Mouse (Mus musculus) urinary bladder, adult 2 months (tissue): ENCODE data around the gene Ddx5. TPM values are rescaled to one million over a fixed set of nuclear protein-coding genes. Genes with fewer than 3 reads are reported as not detected.
"Not testable (repeated sequence)": the region's sequence is repeated elsewhere in the genome, so short reads cannot be mapped to it uniquely, and the experiment has no call there.

Source experiments
- DNase-seq: peaks from one replicate; pipeline ENCODE4 v3.0.0; 2022; ENCODE audit warnings: low spot score
- polyA plus RNA-seq: library from polyadenylated mRNA; depleted of rRNA; stranded (reverse); fragments of >200 nt; gene quantifications from 2 replicates; pipeline ENCODE4 v1.2.3, GENCODE M21; 2012

Gene Ddx5
- polyA plus RNA-seq, 1 experiment: 672 TPM

DNA sequence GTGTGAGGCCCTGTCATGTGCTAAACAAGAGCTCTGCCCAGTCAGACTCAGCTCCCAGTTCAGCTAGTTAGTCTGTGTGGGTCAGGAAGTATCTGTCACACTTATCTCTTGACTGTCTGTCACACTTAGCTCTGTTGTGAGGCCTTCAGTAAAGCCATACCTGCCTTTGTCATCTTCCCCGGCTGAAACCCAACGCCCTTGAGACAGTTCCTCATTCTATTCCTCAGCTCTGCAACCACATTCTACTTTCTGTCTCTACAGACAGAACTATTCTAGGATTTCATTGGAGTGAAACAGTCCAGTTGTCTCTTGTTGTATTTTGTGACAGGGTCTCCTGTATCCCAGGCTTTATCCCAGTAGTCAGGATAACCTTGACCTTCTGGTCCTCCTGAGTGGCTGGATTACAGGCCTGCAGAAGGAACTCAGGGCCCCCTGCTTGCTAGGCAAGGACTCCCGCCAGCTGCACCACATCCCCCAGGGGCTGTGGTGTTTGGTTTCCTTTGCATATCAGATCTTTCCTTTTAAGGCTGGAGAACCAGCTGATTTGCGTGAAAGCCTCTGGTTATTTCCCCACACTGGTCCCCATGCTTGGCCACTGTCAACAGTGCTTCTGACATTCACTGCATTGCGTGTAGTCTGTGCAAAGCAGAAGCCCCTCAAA is 26.7 kb downstream of the Ddx5 start:
- no peak for DNase-seq

DNA sequence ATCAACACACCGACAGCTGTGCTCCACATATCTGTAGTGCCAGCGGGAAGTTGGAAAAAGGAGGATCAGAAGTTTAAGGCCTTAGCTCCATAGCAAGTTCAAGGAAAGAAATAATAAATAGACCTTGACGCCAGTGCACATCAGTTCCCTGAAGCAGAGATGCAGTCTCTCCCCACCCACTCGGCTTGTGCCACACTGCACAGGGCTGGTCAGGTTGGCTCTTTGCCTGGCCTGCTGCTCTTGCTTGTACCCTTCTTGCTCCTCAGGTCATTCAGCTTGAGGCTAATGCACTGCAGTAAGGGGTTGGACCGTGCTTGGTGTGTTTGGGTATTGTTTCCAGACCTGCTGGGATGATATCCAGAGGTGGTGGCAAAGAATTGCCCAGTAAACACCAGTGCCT is 28.5 kb downstream of the Ddx5 start:
- DNase-seq: no peak

DNA sequence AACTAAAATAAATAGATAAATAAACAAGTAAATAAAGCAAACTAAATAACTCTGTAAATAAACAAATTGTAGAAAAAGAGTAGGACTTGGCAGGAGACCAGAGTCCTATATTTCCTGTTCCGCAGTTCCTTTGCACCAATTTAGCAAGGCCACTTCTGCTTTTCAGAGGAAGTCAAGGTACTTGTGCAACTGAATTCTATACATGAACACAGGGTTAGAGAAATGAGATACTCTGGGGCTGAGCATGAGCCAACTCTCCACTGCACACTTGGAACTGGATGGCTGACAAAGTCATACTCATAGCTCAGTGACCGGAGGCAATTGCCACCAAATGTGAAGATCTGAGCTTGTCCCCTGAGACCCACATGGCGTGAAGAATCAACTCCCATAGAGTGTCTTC is 30.0 kb downstream of the Ddx5 start:
- no peak for DNase-seq

DNA sequence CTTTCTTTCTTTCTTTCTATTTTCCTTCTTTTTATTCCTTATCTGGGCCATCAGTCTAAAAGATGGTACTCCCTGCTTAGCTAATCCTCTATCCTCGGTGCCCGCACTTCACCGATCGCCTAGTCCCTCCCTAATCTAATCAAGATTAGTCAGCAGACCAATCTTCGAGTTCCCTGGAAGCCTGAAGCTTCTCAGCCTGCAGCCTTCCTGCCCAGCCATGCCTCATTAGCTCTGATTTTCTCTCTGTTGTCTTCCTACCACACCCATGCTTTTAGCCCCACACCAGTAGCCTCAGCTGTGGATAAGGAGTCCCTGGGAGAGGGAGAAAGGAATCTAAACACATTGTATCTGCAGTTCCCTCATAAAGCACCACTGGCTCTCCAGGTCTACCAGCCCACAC is 33.4 kb downstream of the Ddx5 start:
- DNase-seq: no peak

DNA sequence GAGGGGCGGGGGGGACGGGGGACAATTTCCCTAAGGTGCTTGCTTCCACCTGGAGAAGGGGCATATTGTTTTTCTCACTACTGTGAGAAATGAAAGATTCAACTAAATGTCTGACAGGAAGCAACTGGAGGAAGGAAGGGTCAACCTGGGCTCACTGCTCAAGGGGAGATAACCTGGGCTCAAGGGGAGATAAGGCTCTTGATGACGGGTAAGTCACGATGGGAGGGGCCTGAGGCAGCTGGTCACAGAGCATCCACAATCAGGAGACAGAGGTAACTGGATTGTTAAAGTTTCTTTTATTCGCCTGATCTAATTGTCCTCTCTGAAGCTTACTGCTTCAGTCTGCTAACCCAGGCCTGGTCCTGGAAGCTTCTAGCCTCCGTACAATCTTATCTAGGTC is 35.7 kb downstream of the Ddx5 start:
- no peak for DNase-seq

DNA sequence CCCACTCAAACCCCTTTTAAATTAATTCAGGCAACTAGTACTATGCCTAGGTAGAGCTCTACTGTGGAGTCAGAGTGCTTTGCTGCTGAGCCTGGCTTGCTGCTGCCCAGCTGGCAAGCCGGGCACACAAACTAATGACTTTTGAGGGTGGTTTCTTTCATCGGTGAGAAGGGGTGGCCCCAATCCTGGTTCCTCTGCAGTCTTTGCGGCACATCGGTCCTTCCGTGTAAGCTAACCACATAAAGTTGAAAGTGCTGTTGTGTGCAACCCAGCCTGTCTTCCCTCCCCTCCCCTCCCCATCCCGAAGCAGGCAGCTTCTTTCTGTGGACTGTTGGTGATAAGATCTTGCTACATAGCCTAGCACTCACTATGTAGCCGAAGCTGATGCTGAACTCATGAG is 36.9 kb downstream of the Ddx5 start:
- no peak for DNase-seq

DNA sequence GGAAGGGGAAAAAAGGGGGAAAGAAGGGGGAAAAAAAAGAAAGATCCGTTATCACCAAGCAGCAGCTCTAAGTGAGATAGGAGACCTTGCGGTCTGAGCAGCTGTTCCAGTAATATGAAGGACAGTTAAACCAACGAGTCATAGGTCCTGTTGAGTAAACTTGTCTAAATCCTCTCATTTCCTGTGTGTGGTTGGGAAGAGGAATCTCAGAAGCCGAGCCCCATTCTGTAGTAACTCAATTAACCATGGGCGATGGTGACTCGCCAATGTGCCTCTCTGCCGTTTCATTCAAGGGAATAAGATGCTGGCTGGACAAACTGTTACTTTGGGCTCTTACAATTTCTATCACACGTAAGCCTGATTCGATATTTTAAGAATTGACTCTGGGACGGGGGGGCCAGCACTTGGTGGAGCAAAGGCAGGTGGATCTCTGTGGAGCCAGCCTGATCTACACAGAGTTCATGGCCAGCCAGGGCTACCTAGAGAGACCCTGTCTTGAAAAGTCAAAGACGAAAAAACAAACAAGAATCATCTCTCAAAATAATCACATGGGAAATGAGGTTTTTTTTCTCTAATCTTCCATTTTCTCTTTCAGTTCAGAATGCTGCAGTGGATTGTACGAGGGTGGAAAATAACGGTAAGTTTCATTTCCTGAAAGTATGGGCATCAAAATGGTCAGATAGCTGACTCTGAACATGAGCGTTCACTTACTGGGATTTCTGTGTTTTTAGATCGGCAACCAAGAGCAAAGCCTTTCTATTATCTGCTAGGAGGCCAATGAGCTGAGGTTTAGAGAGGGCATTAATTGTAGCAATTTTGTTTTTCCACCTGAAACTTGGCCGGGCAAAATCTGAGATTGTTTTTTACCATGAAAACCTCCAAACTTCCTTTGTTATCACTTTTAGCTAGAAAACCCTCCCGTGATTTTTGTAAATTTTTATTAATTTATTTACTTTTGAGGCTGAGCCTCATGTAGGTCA is 37.7 kb downstream of the Ddx5 start, which contains the start of gene Milr1:
Gene Milr1, plus strand, starts transcription at position 188 of the 980 bp plus-strand sequence.
- DNase-seq: no peak

DNA sequence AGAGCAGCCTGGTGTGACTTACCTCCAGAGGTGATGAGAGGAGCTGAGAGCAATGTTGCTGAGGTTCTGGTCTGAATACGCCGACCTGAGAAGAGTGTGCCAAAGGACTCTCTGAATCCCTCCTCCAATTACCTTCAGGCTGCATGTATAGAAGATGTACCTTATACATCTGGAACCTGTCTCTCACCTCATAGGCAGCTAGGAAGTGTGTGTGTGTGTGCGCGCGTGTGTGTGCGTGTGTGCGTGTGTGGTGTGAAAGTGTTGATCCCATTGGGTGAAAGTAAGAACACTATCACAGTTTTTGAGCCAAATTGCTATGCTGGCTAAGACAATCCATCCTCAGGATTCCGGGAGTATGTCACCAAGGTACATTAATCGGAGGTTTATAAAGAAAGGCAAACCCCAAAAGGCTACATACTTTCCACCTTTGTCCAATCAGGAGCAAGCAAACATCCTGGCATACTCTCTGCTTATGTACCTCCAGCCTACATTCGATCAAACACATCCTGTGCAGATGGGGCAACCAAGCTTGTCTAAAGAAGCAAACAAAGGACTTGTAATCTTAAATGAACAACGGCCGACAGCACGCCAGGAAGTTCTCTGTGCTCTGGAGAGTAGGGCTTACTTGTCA is 38.7 kb downstream of the Ddx5 start, which contains the start of gene Pecam1:
Gene Pecam1, minus strand, starts transcription at position 508 of the 631 bp plus-strand sequence.
- DNase-seq: no peak

DNA sequence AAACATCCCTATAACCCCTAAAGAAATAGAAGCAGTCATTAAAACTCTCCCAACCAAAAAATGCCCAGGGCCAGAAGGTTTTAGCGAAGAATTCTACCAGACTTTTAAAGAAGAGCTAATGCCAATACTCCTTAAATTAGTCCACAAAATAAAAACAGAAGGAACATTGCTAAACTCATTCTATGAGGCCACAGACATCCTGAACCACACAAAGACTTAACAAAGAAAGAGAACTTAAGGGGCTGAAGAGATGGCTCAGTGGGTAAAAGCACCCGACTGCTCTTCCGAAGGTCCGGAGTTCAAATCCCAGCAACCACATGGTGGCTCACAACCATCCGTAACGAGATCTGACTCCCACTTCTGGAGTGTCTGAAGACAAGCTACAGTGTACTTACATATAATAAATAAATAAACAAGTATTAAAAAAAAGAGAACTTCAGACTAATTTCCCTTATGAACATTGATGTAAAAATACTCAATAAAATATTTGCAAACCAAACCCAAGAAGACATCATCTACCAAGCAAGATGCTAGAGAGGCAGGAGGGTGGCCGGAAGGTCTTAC is 39.3 kb downstream of the Ddx5 start:
- DNase-seq: not testable (repeated sequence)

DNA sequence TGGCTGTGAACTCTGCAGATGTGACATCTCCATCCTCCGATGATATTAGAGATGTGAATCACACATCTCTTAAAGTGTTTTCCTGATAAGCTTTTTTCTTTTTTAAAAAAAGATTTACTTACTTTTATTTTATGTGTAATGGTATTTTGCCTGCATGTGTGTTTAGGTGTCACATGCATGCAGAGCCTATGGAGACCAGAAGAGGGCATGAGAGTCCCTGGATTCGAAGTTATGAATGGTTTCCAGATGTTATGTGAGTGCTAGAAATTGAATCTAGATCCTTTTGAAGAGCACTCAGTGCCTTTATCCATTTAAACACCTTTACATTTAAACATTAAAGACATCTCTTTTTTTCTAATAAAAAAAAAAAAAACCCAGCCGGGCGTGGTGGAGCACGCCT is 44.0 kb downstream of the Ddx5 start:
- DNase-seq: no peak

DNA sequence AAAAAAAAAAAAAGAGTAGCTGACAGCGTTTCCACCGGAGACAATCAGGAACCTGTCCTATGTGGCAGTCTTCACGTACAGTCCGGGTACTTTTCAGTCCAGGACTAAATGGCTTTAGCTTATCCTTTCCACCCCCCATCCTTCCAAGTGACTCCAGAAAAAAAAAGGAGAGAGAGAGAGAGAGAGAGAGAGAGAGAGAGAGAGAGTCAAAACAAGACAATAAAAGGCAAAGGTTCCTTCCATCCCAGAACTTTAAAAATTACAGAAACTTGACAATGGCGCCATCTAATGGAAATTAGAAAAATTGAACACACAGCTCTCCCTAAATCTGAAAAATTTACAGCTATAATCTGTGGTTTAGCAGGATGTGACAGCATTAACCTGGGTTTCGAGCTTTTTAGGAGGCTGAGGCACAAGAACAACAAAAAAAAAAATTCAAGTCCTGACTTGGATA is 46.6 kb downstream of the Ddx5 start:
- DNase-seq: no peak

DNA sequence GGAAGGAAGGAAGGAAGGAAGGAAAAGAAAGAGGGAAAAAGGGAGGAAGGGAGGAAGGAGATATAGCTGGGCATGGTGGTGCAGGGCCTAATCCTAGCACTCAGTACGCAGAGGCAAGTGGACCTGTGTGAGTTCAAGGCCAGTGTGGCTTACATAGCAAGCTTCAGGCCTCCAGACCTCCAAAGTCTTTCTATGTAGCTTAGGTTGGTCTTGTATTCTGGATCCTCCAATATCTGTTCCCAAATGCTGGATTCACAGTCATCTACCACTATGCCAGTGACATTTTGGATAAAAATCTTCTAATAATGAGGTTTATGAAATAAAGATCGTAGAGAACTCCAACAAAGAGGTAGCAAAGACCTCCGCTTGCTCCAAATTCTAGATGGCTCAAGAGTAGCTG is 47.2 kb downstream of the Ddx5 start:
- DNase-seq: no peak

DNA sequence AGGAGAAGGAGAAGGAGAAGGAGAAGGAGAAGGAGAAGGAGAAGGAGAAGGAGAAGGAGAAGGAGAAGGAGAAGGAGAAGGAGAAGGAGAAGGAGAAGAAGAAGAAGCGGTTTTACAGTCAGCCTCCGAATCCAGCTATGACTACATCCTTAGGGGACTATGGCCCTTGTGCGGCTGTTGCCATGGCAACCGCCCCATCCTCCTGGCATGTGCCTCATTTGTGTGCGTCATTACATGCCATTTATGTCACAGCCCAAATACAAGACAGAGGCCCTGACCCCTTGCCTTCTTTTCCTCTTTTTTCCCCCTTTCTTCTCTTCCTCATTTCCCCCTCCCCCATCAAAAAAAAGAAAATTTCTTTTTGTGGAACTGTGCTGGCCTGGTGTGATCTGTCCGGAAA is 47.8 kb downstream of the Ddx5 start:
- DNase-seq: no peak

DNA sequence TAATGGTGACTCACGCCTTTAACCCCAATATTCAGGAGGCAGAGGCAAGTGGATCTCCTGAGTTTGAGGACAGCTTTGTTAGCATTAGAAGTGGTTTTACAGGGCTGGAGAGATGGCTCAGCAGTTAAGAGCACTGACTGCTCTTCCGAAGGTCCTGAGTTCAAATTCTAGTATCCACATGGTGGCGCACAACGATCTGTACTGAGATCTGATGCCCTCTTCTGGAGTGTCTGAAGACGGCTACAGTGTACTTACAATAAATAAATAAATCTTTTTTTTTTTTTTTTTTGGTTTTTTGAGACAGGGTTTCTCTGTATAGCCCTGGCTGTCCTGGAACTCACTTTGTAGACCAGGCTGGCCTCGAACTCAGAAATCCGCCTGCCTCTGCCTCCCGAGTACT is 48.3 kb downstream of the Ddx5 start:
- not testable (repeated sequence) for DNase-seq

DNA sequence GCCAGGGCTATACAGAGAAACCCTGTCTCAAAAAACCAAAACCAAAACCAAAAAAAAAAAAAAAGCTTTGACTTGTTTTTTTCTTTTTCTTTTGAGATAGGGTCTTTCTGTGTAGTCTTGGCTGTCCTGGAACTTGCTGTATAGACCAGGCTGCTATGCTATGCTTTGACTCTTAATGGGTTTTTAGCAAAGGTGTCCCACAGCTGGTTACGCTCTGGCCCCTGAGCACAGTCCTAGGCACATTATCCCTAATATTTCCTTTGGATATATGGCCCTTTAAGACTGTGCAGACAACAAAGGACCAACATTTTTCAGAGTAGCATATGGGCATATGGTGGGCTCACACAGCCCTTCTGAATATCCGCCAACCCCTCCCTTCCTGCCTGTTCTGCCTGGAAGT is 49.9 kb downstream of the Ddx5 start:
- DNase-seq: no peak

DNA sequence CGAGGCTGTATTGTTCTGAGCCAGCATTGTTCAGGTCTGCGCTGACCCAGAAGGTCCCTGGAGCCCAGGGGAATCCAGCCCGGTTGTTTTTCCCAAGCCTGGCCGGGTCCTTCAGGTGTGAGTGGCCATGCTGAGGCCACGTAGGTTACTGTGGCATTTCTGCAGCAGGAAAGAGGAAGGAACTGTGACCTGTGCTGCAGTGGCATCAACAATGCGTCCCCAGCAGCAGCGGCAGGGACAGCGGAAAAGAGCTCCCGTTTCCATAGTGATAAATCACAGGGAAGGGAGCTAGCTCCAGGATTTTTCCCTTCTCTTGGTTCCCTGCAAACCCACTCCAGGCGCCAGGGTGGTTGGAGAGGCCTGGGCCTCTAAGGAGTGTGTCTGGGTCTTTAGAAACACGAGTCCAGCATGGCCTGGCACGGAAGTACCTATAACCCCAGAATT is 51.8 kb downstream of the Ddx5 start:
- no peak for DNase-seq

DNA sequence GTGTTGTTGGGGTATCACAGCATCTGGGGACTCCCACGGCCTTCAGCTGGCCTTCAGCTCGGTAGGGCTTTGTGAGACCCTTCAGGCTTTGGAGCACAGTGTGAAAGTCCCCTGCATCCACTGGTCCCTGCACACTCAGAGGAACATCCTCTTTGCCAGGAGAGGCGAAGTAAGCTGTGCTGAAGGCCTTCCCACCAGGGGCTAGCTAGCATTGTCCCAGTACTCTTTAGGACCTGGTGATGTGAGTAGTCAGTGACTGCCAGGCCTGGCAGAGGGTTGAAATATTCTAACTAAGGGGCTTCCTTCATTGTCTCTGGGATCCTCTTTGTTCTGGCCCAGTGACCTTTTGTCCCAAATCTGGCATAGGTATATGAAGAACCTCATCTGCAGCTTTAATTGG is 52.4 kb downstream of the Ddx5 start:
- DNase-seq: no peak

DNA sequence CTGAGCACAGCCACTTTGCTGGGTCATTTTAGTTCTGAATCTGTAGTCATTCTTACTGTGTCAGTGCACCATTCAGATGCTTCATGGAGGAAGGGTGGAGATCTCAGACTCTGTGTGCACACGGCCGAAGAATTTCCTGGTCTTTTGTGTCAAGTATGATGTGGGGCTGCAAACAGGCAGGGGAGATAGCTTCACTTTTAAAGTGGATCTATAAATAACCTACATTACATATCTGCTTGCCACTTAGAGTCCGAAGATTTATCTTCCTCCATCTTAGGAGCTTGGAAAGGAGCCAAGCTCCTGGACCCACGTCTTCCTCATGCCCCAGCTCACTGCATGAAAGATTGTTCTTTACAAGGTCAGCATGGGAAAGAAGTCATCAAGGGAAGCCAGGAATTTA is 58.3 kb downstream of the Ddx5 start:
- DNase-seq: no peak
